Mouse (Mus musculus) hindbrain, postnatal 0 days (tissue): ENCODE results near the gene Ell. TPM values are rescaled to one million over a fixed set of nuclear protein-coding genes. Genes with fewer than 3 reads are reported as not detected.
A peak's percentile ranks its signal among the peaks of the same experiment; 100 is the strongest.

Experiments
- ATAC-seq: fragments of 200-750 bp; cut with Nextera tagmentation; 2 replicates; pipeline ENCODE4 v1.8.0; 2017; ENCODE audit warnings: mild to moderate bottlenecking, moderate TSS enrichment, moderate library complexity
- DNase-seq: peaks from one replicate; pipeline ENCODE4 v3.0.0-alpha.2; 2015; ENCODE audit warnings: low spot score
- H3K27ac ChIP-seq: fragments of 300-500 bp; sonication (generic); 2 replicates; pipeline ENCODE4 v1.5.1; 2014; ENCODE audit warnings: mild to moderate bottlenecking
- H3K27me3 ChIP-seq: fragments of 300-500 bp; sonication (generic); 2 replicates; pipeline ENCODE4 v1.6.1; 2014; ENCODE audit warnings: low read length, mixed read lengths; ENCODE audit not compliant: insufficient read depth
- H3K36me3 ChIP-seq: fragments of 300-500 bp; sonication (generic); 2 replicates; pipeline ENCODE4 v1.6.1; 2014; ENCODE audit warnings: low read length, mixed read lengths; ENCODE audit not compliant: insufficient read depth
- H3K4me1 ChIP-seq: fragments of 300-500 bp; sonication (generic); 2 replicates; pipeline ENCODE4 v1.6.1; 2014; ENCODE audit warnings: antibody characterized with exemption, low read length, mixed read lengths; ENCODE audit not compliant: insufficient read depth
- H3K4me2 ChIP-seq: fragments of 300-500 bp; sonication (generic); 2 replicates; pipeline ENCODE4 v1.6.1; 2014; ENCODE audit warnings: low read depth, mild to moderate bottlenecking, low read length, moderate library complexity, mixed read lengths
- H3K4me3 ChIP-seq: fragments of 300-500 bp; sonication (generic); 2 replicates; pipeline ENCODE4 v1.5.1; 2014; ENCODE audit warnings: low read length
- H3K9ac ChIP-seq: fragments of 300-500 bp; sonication (generic); replicated peaks from 2 replicates; pipeline ENCODE4 v1.6.1; 2014; ENCODE audit warnings: mild to moderate bottlenecking, low read length, moderate library complexity, mixed read lengths
- H3K9me3 ChIP-seq: fragments of 300-500 bp; sonication (generic); 2 replicates; pipeline ENCODE4 v1.6.1; 2016; ENCODE audit warnings: low read length, mixed read lengths
- CTCF ChIP-seq: IDR thresholded peaks from 2 replicates; pipeline ENCODE4 v1.5.1; 2016; ENCODE audit warnings: antibody characterized with exemption, control low read depth, low read depth
- WGBS: fragments of 180-500 bp; shearing (Covaris S2); extraction: QIAGEN DNeasy Blood & Tissue Kit; methylation state at CpG from one replicate; pipeline ENCODE4 v1.1.7; 2014; 5-methylcytosine and 5-hydroxymethylcytosine counted together
- polyA plus RNA-seq: library from polyadenylated mRNA; unstranded; fragments of >200 nt; fragmentation: Nextera tagmentation; extraction: Ambion mirVana; gene quantifications from 2 replicates; pipeline ENCODE4 v1.2.1, GENCODE M21; 2015
- total RNA-seq: library from RNA; depleted of rRNA; stranded (reverse); fragments of >200 nt; gene quantifications from 2 replicates; pipeline ENCODE4 v1.2.3, GENCODE M21; 2014

Gene Ell
- total and polyA plus RNA-seq, 2 experiments from 2014 or later: 10.8 to 16.7 TPM

DNA sequence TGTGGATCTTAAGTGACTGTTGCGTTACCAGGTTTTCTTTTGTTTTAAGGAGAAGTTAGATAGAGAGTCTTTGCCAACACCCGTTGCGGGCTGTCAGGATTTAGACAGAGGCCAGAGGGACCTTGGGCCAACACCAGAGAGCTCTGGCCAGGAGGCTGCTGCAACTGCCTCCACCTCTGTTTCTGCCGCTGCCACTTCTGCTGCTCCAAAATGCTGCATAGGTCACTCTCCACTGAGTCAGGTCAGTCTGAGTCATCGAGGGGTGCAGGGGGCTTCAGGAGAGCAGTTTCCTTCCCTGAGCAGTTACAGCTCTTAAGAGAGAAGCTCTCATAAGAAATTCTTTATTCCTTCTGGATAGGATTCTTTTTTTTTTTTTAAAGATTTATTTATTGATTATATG, 87.8 kb downstream of the Ell start:
- H3K4me3 ChIP-seq: no peak overlapping the region
- H3K27ac ChIP-seq: no peak overlapping the region
- H3K4me2 ChIP-seq: no peak overlapping the region
- no peaks in the 10 kb centered on the region for H3K9me3 ChIP-seq
- WGBS: 68% methylated on average over 5 of the region's 5 CpGs
- H3K4me1 ChIP-seq: peaks cover 6% of the 10 kb centered on the region
- no peak overlapping the region for H3K9ac ChIP-seq
- H3K27me3 ChIP-seq: no peaks in the 10 kb centered on the region
- TF ChIP-seq CTCF: no peak
- no peak for ATAC-seq
- H3K36me3 ChIP-seq: no peaks in the 10 kb centered on the region
- no peak for DNase-seq

DNA sequence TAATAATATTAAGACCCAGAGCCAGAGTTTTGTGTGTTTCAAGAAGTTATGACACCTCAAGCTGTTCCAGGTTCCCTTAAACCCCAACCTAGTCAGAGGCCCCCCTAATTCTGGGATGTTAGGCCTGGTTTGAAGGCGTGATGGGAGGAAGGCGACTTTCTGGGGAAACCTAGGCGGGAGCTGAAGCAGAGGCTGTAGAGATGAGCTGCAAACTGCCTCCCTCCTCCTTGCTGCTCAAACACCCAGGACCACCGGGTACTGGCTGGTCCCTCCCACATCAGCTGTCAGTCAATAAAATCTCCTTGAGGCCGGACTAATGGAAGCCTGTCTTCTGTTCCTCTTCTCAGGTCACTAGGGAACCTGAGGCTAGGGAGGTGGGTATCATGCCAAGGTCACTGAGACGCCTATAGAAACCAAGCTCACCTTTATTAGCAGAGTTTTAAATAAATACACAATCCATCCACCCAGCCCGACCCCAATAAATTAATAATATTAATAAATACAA, 89.8 kb downstream of the Ell start:
- Histone ChIP-seq H3K27ac (peak overlapping the region; percentile 64), H3K4me3 (peak overlapping the region; percentile 36), H3K9ac (peak overlapping the region; percentile 39; the same call in 1 of the 2 replicates), H3K4me2 (peak overlapping the region; percentile 59), H3K4me1 (peaks cover 6% of the 10 kb centered on the region), H3K36me3 (no peaks in the 10 kb centered on the region), H3K9me3 (no peaks in the 10 kb centered on the region), H3K27me3 (no peaks in the 10 kb centered on the region)
- DNase-seq (no peak), ATAC-seq (0 out of 2 replicates have a peak, but pooled peaks have one; percentile 5)
- no peak for TF ChIP-seq CTCF
- WGBS: 56% methylated on average over 7 of the region's 7 CpGs

GRCm38 (mm10) chr8:70629574-70630531, 90.6 kb downstream of the Ell start:
- Histone ChIP-seq H3K9ac (peak overlapping the region; percentile 39), H3K27ac (peak overlapping the region; percentile 64), H3K9me3 (no peaks in the 10 kb centered on the region), H3K36me3 (no peaks in the 10 kb centered on the region), H3K27me3 (no peaks in the 10 kb centered on the region), H3K4me1 (peaks cover 6% of the 10 kb centered on the region), H3K4me2 (peak overlapping the region; percentile 59), H3K4me3 (peak overlapping the region; percentile 36)
- ATAC-seq (peak; percentile 93), DNase-seq (peak; percentile 93)
- TF ChIP-seq CTCF: peak; percentile 99
- under 1% methylated on average over 60 of the region's 60 CpGs for WGBS

- TF ChIP-seq CTCF: no peak
- H3K4me3 ChIP-seq: peak overlapping the region; percentile 36; the same call in 1 of the 2 replicates
- H3K9ac ChIP-seq: 0 out of 2 replicates have a peak overlapping the region, but pooled peaks have one; percentile 9
- H3K27me3 ChIP-seq: no peaks in the 10 kb centered on the region
- H3K9me3 ChIP-seq: no peaks in the 10 kb centered on the region
- DNase-seq: peak; percentile 50
- peaks cover 6% of the 10 kb centered on the region for H3K4me1 ChIP-seq
- 16% methylated on average over 22 of the region's 22 CpGs for WGBS
- peak; percentile 22; the same call in 1 of the 2 replicates for ATAC-seq
- no peaks in the 10 kb centered on the region for H3K36me3 ChIP-seq
- 0 out of 2 replicates have a peak overlapping the region, but pooled peaks have one; percentile 64 for H3K27ac ChIP-seq
- H3K4me2 ChIP-seq: 0 out of 2 replicates have a peak overlapping the region, but pooled peaks have one; percentile 59
These were observed 91.5 kb downstream of the Ell start for GRCm38 (mm10) chr8:70630532-70631381.

GRCm38 (mm10) chr8:70631436-70631835, 92.2 kb downstream of the Ell start:
- Histone ChIP-seq H3K9ac (no peak overlapping the region), H3K27me3 (no peaks in the 10 kb centered on the region), H3K4me3 (no peak overlapping the region), H3K9me3 (no peaks in the 10 kb centered on the region), H3K36me3 (no peaks in the 10 kb centered on the region), H3K4me1 (peaks cover 6% of the 10 kb centered on the region), H3K4me2 (no peak overlapping the region), H3K27ac (no peak overlapping the region)
- no peak for TF ChIP-seq CTCF
- 11% methylated on average over 24 of the region's 24 CpGs for WGBS
- ATAC-seq (no peak), DNase-seq (peak; percentile 43)

GRCm38 (mm10) chr8:70632346-70632892, 93.2 kb downstream of the Ell start, which contains the start of gene Gdf15:
TSS of gene Gdf15 (minus strand) at chr8:70632456.
- no peak for DNase-seq
- Histone ChIP-seq H3K36me3 (no peaks in the 10 kb centered on the region), H3K4me2 (no peak within 1 kb of the TSS), H3K9me3 (no peaks in the 10 kb centered on the region), H3K27me3 (no peaks in the 10 kb centered on the region), H3K4me3 (no peak within 1 kb of the TSS), H3K27ac (no peak within 1 kb of the TSS), H3K4me1 (peaks cover 6% of the 10 kb centered on the region), H3K9ac (no peak within 1 kb of the TSS)
- WGBS: 83% methylated on average over 6 of the region's 6 CpGs
- ATAC-seq: no peak
- TF ChIP-seq CTCF: no peak
